Mouse (Mus musculus): ENCODE measurements around the gene Mcm3.
"Not testable (repeated sequence)": the region's sequence is repeated elsewhere in the genome, so short reads cannot be mapped to it uniquely, and the experiment has no call there.

Gene Mcm3

GRCm38 (mm10) chr1:20801682-20802390 lies 18.3 kb downstream of the Mcm3 start:
- DNase-seq (ENCODE audit: low spot score): no peak

GRCm38 (mm10) chr1:20801275-20801674 lies 18.8 kb downstream of the Mcm3 start:
- no peak for DNase-seq (ENCODE audit: low spot score)

GRCm38 (mm10) chr1:20795178-20795577 lies 24.9 kb downstream of the Mcm3 start:
- DNase-seq (ENCODE audit: low spot score): no peak

- no peak for DNase-seq (ENCODE audit: low spot score)
These were observed 25.4 kb downstream of the Mcm3 start for GRCm38 (mm10) chr1:20794760-20795159.

GRCm38 (mm10) chr1:20791414-20791813 lies 28.7 kb downstream of the Mcm3 start:
- no peak for DNase-seq (ENCODE audit: low spot score)

- not testable (repeated sequence) for DNase-seq (ENCODE audit: low spot score)
These were observed 29.6 kb downstream of the Mcm3 start, which contains the start of gene Il17f for GRCm38 (mm10) chr1:20790517-20790916. Gene Il17f (minus strand): TSS chr1:20790617.

- no peak for DNase-seq (ENCODE audit: low spot score)
These were observed 31.7 kb downstream of the Mcm3 start for GRCm38 (mm10) chr1:20788419-20788818.

GRCm38 (mm10) chr1:20787046-20787445 lies 33.1 kb downstream of the Mcm3 start:
- DNase-seq (ENCODE audit: low spot score): no peak

GRCm38 (mm10) chr1:20778366-20778765 lies 41.7 kb downstream of the Mcm3 start:
- no peak for DNase-seq (ENCODE audit: low spot score)

- not testable (repeated sequence) for DNase-seq (ENCODE audit: low spot score)
These were observed 45.9 kb downstream of the Mcm3 start for GRCm38 (mm10) chr1:20774026-20774730.

- no peak for DNase-seq (ENCODE audit: low spot score)
These were observed 53.6 kb downstream of the Mcm3 start for GRCm38 (mm10) chr1:20766526-20766925.

GRCm38 (mm10) chr1:20761411-20761810 lies 58.7 kb downstream of the Mcm3 start:
- DNase-seq (ENCODE audit: low spot score): no peak

- DNase-seq (ENCODE audit: low spot score): no peak
These were observed 59.8 kb downstream of the Mcm3 start for GRCm38 (mm10) chr1:20760331-20760730.

- no peak for DNase-seq (ENCODE audit: low spot score)
These were observed 60.3 kb downstream of the Mcm3 start for GRCm38 (mm10) chr1:20759799-20760198.

GRCm38 (mm10) chr1:20757586-20757985 lies 62.5 kb downstream of the Mcm3 start:
- no peak for DNase-seq (ENCODE audit: low spot score)

- no peak for DNase-seq (ENCODE audit: low spot score)
These were observed 65.7 kb downstream of the Mcm3 start for GRCm38 (mm10) chr1:20754439-20754838.
